Mouse (Mus musculus) spleen, adult 2 months (tissue): ENCODE data around the gene Araf.

Source experiments
- CTCF ChIP-seq: fragments of 200-500 bp; IDR thresholded peaks from 2 replicates; pipeline ENCODE4 v1.5.1; 2011; ENCODE audit warnings: mild to moderate bottlenecking, inconsistent platforms; ENCODE audit not compliant: insufficient read depth, insufficient read length, insufficient replicate concordance; ENCODE audit errors: extremely low read depth
- POLR2A ChIP-seq: fragments of 200-500 bp; IDR thresholded peaks from 2 replicates; pipeline ENCODE4 v1.6.1; 2011; ENCODE audit warnings: low read depth, low read length, inconsistent platforms

DNA sequence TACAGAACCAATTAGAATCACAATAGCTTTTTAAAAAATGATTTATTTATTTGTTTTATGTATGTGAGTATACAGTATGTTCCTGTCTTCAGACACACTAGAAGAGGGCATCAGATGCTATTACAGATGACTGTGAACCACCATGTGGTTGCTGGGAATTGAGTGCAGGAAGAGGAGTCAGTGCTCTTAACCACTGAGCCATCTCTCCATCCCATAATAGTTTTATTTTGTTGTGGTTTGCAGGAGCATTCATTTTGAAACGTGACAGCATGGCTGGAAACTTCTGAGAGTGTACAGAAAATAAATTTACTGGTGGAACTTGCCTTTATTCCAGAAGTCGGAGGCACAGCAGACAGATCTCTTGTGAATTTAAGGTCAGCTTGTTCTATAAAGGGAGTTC lies 3.8 kb downstream of the Araf start:
- TF ChIP-seq POLR2A = no peak
- no peak for TF ChIP-seq CTCF
